Mouse (Mus musculus) B cell, adult 67 days (primary cell): ENCODE measurements around the gene Psmb4. TPM values are rescaled to one million over a fixed set of nuclear protein-coding genes. Genes with fewer than 3 reads are reported as not detected.

Source experiments
- total RNA-seq, 2 experiments: library from RNA; stranded (reverse); gene quantifications; 4 replicates each; pipeline ENCODE4 v1.2.4; 2023

Psmb4 gene
- total RNA-seq: 100 to 1,000 TPM; 197 to 231 TPM

DNA sequence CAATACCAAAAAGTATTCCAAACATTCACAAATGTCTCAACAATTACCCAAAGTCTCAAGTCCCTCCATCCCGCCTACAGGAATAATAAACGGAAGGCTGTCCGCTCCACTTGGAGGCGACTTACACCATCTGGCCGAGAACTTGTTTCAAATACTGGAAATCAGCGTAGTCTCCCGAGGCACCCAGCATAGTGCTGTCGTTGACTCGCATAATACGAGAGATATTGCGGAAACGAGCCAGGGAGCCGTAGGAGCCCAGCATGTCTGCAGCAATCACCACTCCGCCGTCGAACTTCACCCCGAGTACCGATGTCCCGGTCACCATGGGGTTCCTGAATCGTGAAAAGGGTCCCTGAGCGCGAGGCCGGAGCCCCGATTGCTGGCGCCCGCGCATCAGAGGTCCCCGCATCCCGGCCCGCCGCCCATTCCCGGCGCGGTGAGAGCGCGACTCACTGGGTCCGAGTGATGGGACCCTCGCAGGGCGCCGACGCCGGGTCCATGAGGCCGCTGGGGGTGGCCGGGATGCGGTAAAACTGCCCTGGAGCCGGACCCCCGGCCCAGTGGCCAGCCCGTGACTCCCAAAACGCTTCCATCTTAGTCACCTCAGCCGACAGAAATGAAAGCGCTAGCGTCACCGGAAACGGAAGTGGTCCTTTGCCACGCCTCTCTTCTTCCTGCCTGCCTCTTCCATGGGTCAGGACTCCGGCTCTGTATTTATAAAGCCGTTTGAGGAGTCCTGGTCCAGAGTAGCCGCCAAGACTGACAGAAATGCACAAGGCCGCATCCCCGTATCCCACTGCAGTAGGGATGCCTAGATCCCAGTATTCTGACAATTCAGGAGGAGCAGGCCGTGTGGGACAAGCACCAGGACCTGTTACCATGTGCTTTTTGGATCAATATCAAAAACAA, at the start of gene Psmb4:
Psmb4 (minus strand) TSS at position 646 of the 909 bp plus-strand sequence.

DNA sequence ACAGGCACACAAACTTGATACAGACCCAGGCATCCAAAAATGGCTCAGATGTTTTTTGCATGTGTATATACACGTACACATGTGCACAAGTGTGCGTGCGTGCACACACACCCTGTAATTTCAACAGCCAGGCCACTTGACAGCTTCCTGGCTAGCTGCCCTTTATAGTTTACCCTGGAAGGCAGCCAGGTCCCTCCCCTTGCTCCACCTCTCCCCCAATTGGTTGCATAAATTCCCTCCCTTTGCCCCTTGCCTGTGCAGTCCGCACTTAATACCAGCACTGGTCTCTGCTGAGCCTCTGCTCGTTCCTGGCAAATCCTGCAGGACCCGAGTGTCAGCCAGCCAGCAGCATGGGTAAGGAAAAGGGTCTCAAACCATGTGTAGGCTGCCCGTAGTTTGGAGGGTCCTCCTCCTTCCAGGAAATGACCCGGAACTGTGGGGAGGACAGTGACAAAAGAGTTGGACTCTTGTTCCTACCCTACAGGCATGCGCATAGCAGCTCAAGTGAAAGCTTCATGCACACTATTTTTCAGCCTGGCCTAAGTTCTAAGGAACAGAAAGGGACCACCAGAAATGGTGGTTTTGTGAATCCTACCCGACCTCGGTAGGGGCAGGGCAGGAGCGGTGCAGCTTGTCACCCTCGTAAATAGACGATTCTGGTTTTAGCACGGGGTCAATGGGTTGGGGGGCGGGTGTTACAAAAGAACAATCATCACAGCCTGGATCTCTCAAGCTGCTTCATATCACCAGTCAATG, 46.2 kb upstream of the Psmb4 start, which contains the start of gene Selenbp1:
Selenbp1 (plus strand) TSS at position 248 of the 756 bp plus-strand sequence.

DNA sequence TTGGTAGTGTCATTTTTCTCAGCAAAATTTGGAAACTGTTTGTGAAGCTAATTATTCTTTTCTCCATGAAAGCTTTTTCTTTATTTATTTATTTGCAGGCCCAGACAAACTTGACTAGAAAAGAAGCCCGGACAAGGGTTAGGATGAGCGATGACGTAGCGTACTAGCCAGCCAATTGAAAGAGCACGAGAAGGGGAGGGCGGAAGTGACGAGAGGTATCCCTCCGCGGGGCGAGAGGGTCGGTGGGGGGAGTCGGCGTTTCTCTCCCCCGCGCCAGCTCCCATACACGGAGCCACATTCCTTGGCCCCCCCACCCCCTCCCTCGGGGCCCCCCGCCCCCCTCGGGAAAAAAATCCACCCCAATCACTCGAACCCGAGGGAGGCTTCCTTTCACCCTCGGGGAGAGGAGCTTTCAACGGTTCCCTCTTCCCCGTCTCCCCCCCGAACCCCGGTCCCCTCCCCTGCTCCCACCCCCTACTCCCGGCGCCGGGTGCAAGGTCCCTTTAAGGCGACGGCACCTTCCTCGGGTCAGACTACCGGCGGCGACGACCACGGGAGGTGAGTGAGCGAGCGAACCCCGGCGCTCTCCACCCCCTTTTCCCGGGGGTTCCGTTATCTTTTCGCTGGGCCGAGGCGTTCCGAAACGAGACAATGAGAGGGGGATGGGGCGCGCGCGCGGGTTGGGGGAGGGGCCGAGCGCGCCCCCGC, 49.4 kb downstream of the Psmb4 start, which contains the start of gene Pogz:
Pogz (plus strand) TSS at position 385 of the 708 bp plus-strand sequence.

Other genes starting within 250 kb of the Psmb4 start
- not detected for gene Gm10972, start 243.8 kb downstream of the Psmb4 start, total RNA-seq
- 1 to 10 TPM; 2.9 to 3.4 TPM for gene Tuft1, start 228.1 kb downstream of the Psmb4 start, total RNA-seq
- gene Selenbp2, start 193.4 kb downstream of the Psmb4 start, total RNA-seq: not detected
- gene Cgn, start 100.5 kb downstream of the Psmb4 start, total RNA-seq: 1 to 10 TPM; 6.6 to 7.3 TPM
- gene Pogz, start 49.4 kb downstream of the Psmb4 start, total RNA-seq: 100 to 1,000 TPM in 1 of 2 experiments, 10 to 100 TPM in 1; 90.8 to 103 TPM
- 1 to 10 TPM; 2.8 to 3.1 TPM for gene Selenbp1, start 46.1 kb upstream of the Psmb4 start, total RNA-seq
- gene Rfx5, start 67.1 kb upstream of the Psmb4 start, total RNA-seq: 100 to 1,000 TPM; 124 to 129 TPM
- 10 to 100 TPM; 80.9 to 85.0 TPM for gene Pi4kb, start 87.8 kb upstream of the Psmb4 start, total RNA-seq
- gene Zfp687, start 128.5 kb upstream of the Psmb4 start, total RNA-seq: 10 to 100 TPM; 59.3 to 65.1 TPM
- 100 to 1,000 TPM; 116 to 124 TPM for gene Psmd4, start 155.7 kb upstream of the Psmb4 start, total RNA-seq
- gene Pip5k1a, start 220.0 kb upstream of the Psmb4 start, total RNA-seq: 10 to 100 TPM; 38.6 to 42.9 TPM
- gene Vps72, start 224.1 kb upstream of the Psmb4 start, total RNA-seq: 10 to 100 TPM; 65.6 to 66.7 TPM
- 1 to 10 TPM; 1.4 to 2.9 TPM for gene Tmod4, start 237.5 kb upstream of the Psmb4 start, total RNA-seq
- gene Scnm1, start 247.1 kb upstream of the Psmb4 start, total RNA-seq: 10 to 100 TPM; 78.0 to 81.5 TPM
- 10 to 100 TPM in 1 of 2 experiments, 1 to 10 TPM in 1; 9.6 to 10.1 TPM for gene Lysmd1, start 247.1 kb upstream of the Psmb4 start, total RNA-seq